Mouse (Mus musculus) ES-Bruce4 (cell line): ENCODE measurements around the gene Casp9.

Experiments
- CTCF ChIP-seq: IDR thresholded peaks from one replicate; pipeline ENCODE4 v1.8.1; 2011; ENCODE audit warnings: low read depth, low read length
- EP300 ChIP-seq: IDR thresholded peaks from 2 replicates; pipeline ENCODE4 v1.6.1; 2011; ENCODE audit warnings: low read depth, low read length; ENCODE audit not compliant: insufficient read depth
- POLR2A ChIP-seq: IDR thresholded peaks from one replicate; pipeline ENCODE4 v1.8.1; 2011; ENCODE audit warnings: low read length; ENCODE audit not compliant: insufficient read depth

DNA sequence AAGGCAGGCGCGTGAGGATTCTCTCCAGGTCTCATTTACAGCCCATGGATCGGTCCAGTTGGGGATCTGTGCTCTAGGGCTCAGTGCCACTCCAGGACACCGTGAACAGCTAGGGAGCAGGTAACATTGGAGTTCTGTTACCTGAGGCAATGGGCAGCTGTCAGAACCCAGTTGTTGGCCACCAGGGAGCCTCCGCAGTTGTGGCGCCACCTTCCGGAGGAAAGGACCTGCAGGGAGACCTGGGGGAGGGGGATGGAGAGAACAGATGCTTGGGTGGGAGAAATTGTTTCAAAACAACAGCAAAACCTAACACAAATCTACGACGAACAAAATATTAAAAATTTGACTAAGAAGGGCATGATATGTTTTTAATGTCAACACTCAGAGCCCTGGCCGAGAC is 28.7 kb downstream of the Casp9 start:
- TF ChIP-seq POLR2A: no peak
- TF ChIP-seq CTCF: peak; percentile 85
- TF ChIP-seq EP300: no peak
